Mouse (Mus musculus) cortical plate, adult 2 months (tissue): Measurements from ENCODE around the gene Nek4. TPM values are rescaled to one million over a fixed set of nuclear protein-coding genes. Genes with fewer than 3 reads are reported as not detected.

Source experiments
- H3K27ac ChIP-seq: fragments of 200-500 bp; 2 replicates; pipeline ENCODE4 v1.5.1; 2012; ENCODE audit warnings: low read length, control low read depth, inconsistent platforms; ENCODE audit not compliant: insufficient read depth
- H3K4me1 ChIP-seq: fragments of 200-500 bp; 2 replicates; pipeline ENCODE4 v1.6.1; 2011; ENCODE audit warnings: low read length; ENCODE audit not compliant: control insufficient read depth, insufficient read depth
- H3K4me3 ChIP-seq: fragments of 200-500 bp; 2 replicates; pipeline ENCODE4 v1.5.1; 2011; ENCODE audit warnings: mild to moderate bottlenecking, low read length, control low read depth; ENCODE audit not compliant: insufficient read depth
- CTCF ChIP-seq: fragments of 200-500 bp; IDR thresholded peaks from 2 replicates; pipeline ENCODE4 v1.5.1; 2011; ENCODE audit warnings: mild to moderate bottlenecking, control low read depth, low read length; ENCODE audit not compliant: insufficient read depth; ENCODE audit errors: extremely low read depth
- POLR2A ChIP-seq: fragments of 200-500 bp; IDR thresholded peaks from 2 replicates; pipeline ENCODE4 v1.6.1; 2011; ENCODE audit warnings: mild to moderate bottlenecking, low read length, control low read depth; ENCODE audit not compliant: insufficient read depth; ENCODE audit errors: extremely low read depth
- polyA plus RNA-seq: library from polyadenylated mRNA; depleted of rRNA; stranded (reverse); fragments of >200 nt; gene quantifications from 2 replicates; pipeline ENCODE4 v1.2.3, GENCODE M21; 2012; rRNA removed

The Nek4 gene
- polyA plus RNA-seq, 1 experiment = 14.2 TPM

DNA sequence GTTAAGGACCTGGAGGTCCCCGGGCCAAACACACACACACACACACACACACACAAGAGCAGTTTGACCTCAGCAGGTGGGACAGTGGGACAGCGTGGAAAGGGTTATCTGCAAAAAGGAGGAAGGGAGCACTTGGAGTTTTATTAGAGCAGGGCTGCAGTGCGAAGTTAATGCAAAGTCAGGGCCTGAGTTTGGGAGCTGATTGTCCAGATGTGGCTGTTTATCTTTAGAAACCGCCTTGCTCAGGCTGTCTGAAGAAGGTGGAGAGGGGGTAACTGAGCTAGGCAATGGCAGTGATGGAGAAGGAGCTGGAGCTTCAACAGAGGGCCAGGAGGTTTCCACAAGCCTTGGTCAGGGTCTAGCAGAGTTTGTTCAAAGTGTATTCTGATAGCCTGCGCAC is 55.6 kb downstream of the Nek4 start:
- TF ChIP-seq POLR2A (no peak), CTCF (no peak)
- no peak overlapping the region for H3K27ac ChIP-seq
- no peaks in the 10 kb centered on the region for H3K4me1 ChIP-seq
- no peak overlapping the region for H3K4me3 ChIP-seq

DNA sequence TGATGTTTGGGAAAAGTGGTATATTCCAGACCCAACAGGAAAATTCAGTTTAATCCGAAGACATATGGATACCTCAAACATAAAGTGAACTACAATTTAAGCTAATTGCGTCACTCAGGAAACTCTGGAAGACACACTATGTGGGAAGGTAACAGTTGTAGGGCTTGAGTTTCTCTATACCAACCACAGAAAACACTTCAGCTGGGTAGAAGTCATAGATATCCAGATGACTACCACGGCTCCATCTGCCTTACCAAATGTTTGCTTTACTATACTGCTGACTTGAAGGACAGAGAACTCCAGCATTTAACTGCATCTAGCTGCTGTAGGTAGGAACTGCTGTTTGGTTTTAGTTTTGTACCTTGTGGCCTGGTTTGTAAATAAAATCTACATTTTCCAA is 60.4 kb downstream of the Nek4 start:
- no peak overlapping the region for H3K27ac ChIP-seq
- no peak overlapping the region for H3K4me3 ChIP-seq
- H3K4me1 ChIP-seq = no peaks in the 10 kb centered on the region
- no peak for TF ChIP-seq CTCF
- no peak for TF ChIP-seq POLR2A

DNA sequence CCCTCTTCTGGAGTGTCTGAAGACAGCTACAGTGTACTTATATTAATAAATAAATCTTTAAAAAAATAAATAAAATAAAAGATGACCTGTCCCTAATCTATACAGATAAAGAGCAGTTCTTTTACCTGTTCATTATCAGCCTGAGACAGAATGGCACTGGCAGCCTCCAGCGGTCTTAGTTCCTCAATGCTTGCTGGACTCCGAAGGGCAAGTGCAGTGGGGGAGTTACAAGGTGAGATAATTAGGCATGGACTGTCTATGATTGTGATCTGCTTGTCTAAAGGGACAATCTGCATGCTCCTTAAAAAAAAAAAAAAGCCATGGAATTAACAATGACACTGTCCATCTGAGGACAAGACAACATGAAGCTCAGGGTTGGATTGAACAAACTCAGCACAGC is 62.8 kb downstream of the Nek4 start:
- H3K4me1 ChIP-seq = no peaks in the 10 kb centered on the region; the same call in 1 of the 2 replicates
- no peak overlapping the region for H3K27ac ChIP-seq
- no peak overlapping the region for H3K4me3 ChIP-seq
- no peak for TF ChIP-seq CTCF
- no peak for TF ChIP-seq POLR2A

DNA sequence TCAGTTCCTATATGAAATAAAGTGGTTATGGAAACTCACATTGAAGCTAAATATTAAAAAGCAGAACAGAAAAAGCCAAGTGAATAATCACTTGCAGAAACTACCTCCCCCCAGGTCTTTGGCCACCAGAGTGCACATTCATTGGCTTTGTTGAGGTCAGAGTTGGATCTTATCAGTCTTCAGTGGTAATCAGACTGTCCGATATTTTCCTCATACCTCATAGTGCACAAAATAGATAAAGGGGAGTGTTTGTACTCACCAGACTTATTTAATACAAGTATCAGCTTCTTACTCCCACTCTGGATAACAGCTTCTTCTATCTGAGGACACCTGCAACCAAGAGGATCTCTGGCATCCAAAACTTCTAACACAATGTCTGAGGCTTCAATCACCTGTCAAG is 64.9 kb downstream of the Nek4 start:
- TF ChIP-seq CTCF = no peak
- H3K4me3 ChIP-seq = no peak overlapping the region
- H3K4me1 ChIP-seq = peaks cover 2% of the 10 kb centered on the region
- H3K27ac ChIP-seq = no peak overlapping the region

DNA sequence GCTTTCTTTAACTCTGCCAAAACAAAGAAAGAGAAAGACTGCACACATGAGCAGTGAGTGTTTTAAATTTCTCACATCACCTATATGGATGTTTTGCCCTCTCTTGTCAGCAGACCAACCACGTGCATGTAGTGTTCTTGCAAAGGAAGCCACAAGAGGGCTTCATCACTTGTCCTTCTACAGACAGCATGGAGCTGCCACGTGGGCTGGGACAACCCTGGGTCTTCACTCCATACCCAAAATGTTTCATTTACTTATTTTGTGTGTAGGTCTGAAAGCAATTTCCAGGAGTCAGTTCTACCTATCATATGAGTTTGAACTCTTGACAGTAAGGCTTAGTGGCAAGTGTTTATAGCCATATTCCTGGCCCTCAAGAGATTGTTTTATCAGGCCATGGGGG is 66.7 kb downstream of the Nek4 start:
- peak overlapping the region; percentile 45 for H3K4me3 ChIP-seq
- no peak for TF ChIP-seq POLR2A
- no peak for TF ChIP-seq CTCF
- peaks cover 2% of the 10 kb centered on the region for H3K4me1 ChIP-seq
- H3K27ac ChIP-seq = no peak overlapping the region

DNA sequence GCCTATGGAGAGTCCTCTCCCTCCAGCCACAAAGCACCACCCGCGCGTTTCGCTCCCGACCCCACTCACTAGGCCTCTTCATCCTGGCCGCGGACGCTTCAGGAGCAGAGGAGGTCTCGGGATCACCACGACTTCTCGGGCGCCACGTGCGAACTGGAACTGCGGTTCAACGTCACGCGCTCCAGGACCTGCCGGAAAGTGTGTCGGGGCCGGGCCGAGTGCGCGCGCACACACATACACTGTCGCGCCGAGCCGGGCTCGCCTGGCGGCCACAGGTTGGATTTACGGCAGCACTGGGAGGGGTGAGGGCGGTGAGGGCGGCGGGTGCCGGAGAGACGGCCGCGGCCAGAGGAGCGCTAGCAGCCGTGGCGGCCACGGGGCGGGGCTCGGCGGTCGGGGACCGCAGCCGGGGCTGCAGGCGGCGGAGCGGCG is 67.7 kb downstream of the Nek4 start, which contains the start of the genes Pbrm1 and Gnl3:
Gene Pbrm1 (plus strand): TSS at position 279 of the 432 bp plus-strand sequence.
Gene Gnl3 (minus strand): TSS at position 293 of the 432 bp plus-strand sequence.
- H3K4me1 ChIP-seq = peaks cover 2% of the 10 kb centered on the region
- H3K4me3 ChIP-seq = peak within 1 kb of the TSS; percentile 45
- H3K27ac ChIP-seq = no peak within 1 kb of the TSS
- TF ChIP-seq CTCF = no peak
- TF ChIP-seq POLR2A = 0 out of 2 replicates have a peak, but pooled peaks have one; percentile 48

DNA sequence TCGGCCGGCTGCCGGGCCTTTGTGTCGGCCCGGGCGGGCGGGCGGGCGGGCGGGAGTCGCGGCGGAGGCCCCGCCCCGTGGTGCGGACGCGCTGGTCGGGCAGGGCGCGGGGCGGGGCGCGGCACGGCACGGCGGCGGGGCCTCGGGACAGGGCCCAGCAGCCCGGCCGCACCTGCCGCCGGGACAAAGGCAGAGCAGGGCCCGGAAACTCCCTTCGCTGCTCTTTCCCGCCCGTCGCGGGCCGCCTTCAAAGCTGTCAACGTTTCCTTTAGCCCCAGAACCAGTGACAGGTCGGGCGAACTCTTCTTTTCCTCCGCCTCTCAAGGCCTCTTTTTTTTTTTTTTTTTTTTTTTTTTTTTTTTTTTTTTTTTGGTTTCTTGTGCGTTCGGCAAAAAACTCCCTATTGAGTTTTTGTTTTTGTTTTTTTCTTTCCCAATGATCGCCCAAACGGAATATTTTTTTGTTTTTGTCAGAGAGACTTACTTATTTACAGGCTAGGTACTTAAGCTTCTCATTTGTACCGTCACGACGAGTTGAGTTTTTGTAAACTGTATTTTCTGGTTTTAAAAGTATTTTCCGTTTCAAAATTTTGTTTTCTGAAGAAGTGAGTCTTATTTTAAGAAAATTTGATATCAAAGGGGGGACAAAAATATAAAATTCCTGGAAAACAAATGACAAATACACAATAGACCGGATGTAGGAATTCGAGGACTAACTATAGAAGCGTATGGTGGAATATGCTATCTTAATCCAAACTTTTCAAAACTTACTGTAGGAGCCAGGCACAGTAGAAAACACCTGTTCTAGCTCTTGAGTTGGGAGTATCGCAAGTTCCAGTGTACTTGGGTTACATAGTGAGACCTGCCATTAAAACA is 68.4 kb downstream of the Nek4 start:
- Histone ChIP-seq H3K27ac (no peak overlapping the region), H3K4me1 (peaks cover 2% of the 10 kb centered on the region), H3K4me3 (peak overlapping the region; percentile 45)
- TF ChIP-seq POLR2A (no peak), CTCF (no peak)

DNA sequence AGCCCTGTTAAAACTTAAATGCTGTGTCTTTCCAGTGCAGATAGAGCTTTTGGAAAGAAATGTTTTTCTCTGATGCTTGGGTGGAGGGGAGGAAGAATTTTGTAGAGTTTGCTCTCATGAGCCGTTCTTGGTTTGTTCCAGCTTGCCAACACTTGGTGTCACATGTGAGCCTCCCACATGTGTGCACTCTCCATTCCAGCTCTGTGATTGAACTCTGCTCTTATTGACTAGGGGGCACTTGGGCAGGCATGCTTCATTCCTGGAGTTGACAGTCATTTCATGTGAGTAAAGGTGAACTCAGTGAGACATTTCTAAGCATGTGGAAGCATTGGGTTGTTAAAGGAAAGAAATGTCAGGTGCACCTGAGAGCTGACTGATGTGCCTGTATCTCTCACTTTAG is 71.4 kb downstream of the Nek4 start:
- peaks cover 2% of the 10 kb centered on the region for H3K4me1 ChIP-seq
- no peak overlapping the region for H3K4me3 ChIP-seq
- TF ChIP-seq POLR2A (no peak), CTCF (no peak)
- H3K27ac ChIP-seq = no peak overlapping the region

DNA sequence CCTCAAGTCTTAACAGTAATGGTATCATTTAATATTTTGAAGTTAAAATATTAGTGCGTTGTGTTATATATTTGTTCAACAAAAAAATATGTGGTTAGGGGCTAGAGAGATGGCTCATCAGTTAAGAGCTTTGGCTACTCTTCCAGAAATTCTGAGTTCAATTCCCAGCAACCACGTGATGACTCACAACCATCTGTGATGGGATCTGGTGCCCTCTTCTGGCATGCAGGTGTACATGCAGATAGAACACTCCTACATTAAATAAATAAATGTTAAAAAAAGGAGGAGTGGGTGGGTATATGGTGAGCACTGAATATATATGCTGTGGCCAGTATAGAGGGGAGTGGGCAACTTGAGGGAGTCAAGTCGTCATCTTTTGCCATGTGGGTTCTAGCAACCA is 74.6 kb downstream of the Nek4 start:
- Histone ChIP-seq H3K4me1 (no peaks in the 10 kb centered on the region), H3K4me3 (no peak overlapping the region), H3K27ac (no peak overlapping the region)
- no peak for TF ChIP-seq POLR2A
- no peak for TF ChIP-seq CTCF

Other genes with a start within 250 kb of the Nek4 start
- 6.7 and 7.3 TPM in 2 replicates for gene Sfmbt1, start 236.5 kb upstream of the Nek4 start, polyA plus RNA-seq
- gene Tmem110, start 125.8 kb upstream of the Nek4 start, polyA plus RNA-seq = 36.5 and 38.4 TPM in 2 replicates
- gene Mustn1, start 72.2 kb upstream of the Nek4 start, polyA plus RNA-seq = 2.5 and 3.0 TPM in 2 replicates
- gene Itih4, start 64.9 kb upstream of the Nek4 start, polyA plus RNA-seq = 0.04 and 0.09 TPM in 2 replicates
- gene Itih3, start 27.6 kb upstream of the Nek4 start, polyA plus RNA-seq = 33.1 and 33.5 TPM in 2 replicates
- not detected in 2 replicates for gene Itih1, start 8.1 kb upstream of the Nek4 start, polyA plus RNA-seq
- gene Glt8d1, start 50.0 kb downstream of the Nek4 start, polyA plus RNA-seq = 93.9 and 94.9 TPM in 2 replicates
- gene Spcs1, start 50.3 kb downstream of the Nek4 start, polyA plus RNA-seq = 251 and 272 TPM in 2 replicates
- gene Pbrm1, start 67.8 kb downstream of the Nek4 start, polyA plus RNA-seq = 15.5 and 17.0 TPM in 2 replicates
- 55.6 and 57.8 TPM in 2 replicates for gene Gnl3, start 67.8 kb downstream of the Nek4 start, polyA plus RNA-seq
- gene Smim4, start 177.6 kb downstream of the Nek4 start, polyA plus RNA-seq = 26.7 and 28.4 TPM in 2 replicates
- gene Nt5dc2, start 179.7 kb downstream of the Nek4 start, polyA plus RNA-seq = 12.8 and 13.0 TPM in 2 replicates
- 17.0 and 17.6 TPM in 2 replicates for gene Stab1, start 217.3 kb downstream of the Nek4 start, polyA plus RNA-seq